Mouse (Mus musculus) lung, adult 2 months (tissue): ENCODE results near the gene Pgd.

ENCODE experiments used
- CTCF ChIP-seq: fragments of 200-500 bp; IDR thresholded peaks from 2 replicates; pipeline ENCODE4 v1.5.1; 2011; ENCODE audit warnings: mild to moderate bottlenecking, low read length, control low read depth; ENCODE audit not compliant: insufficient read depth
- POLR2A ChIP-seq: fragments of 200-500 bp; IDR thresholded peaks from 2 replicates; pipeline ENCODE4 v1.6.1; 2011; ENCODE audit warnings: low read depth, mild to moderate bottlenecking, control low read depth, low read length, borderline replicate concordance; ENCODE audit errors: extremely low read depth

DNA sequence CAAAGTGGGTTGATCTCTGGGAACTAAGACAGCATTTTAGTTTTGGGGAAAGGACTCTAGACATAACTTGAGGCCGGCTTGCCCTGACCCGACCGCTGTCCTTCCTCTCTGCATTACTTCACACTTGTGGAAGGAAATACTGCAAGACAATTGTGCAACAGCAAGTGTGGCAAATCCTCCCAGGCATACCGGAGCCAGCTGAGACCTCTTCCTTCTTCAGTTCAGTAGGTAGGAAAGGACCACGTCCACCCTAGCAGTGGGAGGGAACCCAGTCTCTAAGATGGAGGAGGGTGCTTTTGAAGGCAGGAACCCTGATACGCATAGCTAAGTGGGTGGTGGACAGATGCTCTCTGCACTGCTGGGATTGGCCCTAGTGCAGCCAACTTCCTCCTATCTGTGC, 10.9 kb downstream of the Pgd start:
- TF ChIP-seq CTCF, result no peak
- no peak for TF ChIP-seq POLR2A
